Mouse (Mus musculus) embryonic fibroblast, embryonic 13.5 days (primary cell): ENCODE results near the gene Madd.

Experiments
- CTCF ChIP-seq: IDR thresholded peaks from 2 replicates; pipeline ENCODE4 v1.5.1; 2011; ENCODE audit warnings: mild to moderate bottlenecking, control low read depth, low read length, moderate library complexity, borderline replicate concordance; ENCODE audit not compliant: insufficient read depth
- POLR2A ChIP-seq: IDR thresholded peaks from 2 replicates; pipeline ENCODE4 v1.6.1; 2011; ENCODE audit warnings: low read depth, mild to moderate bottlenecking, control low read depth, low read length, moderate library complexity

DNA sequence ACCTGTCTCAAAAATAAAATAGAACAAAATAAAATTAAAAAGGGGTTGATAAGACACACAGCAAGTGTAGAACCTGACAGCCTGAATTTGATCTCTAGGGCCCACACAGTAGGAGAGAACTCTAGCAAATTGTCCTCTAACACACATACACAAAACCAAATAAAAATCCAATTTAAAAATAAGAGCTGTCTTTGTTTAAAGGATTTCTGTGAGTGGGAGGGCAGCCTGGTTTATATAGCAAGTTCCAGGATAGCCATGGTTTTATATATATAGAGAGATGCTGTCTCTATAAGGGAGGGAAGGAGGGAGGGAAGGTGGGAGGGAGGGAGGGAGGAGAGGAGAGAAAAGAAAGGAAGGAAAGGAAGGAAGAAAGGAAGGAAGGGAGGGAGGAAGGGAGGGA lies 35.5 kb downstream of the Madd start:
- no peak for TF ChIP-seq POLR2A
- TF ChIP-seq CTCF = no peak
